Mouse (Mus musculus): ENCODE measurements at regions not wholly inside any gene's neighbourhood (a gene's known extent, or its start where the extent isn't known, plus 50 kb on each side); places are given as distances from the start of the nearest gene placed in this dataset.

DNA sequence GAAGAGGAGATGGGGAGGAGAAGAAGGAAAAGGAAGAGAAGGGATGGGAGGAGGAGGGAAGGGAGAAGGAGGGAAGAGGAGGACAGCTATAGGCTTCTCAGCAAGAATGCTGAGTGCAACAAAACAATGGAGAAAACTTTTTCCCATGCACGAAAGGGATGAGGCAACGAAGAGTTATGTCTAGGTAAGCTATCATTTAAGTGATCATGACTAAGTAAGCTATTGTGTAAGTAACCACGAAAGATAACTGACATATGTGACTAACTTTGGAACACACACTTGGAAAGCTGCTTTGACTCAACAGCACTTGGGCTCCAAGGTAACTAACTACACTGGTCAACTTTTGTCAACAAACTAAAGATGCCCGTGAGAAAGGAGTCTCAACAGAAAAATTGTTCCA lies 50.9 kb upstream of the Fstl1 start:
- WGBS = 83% methylated on average over 4 of the region's 4 CpGs
- ATAC-seq (ENCODE audit: insufficient read depth, low FRiP score) = no peak
- no peaks in the 10 kb centered on the region for H3K36me3 ChIP-seq (ENCODE audit: control insufficient read depth, insufficient read depth, low read length)

DNA sequence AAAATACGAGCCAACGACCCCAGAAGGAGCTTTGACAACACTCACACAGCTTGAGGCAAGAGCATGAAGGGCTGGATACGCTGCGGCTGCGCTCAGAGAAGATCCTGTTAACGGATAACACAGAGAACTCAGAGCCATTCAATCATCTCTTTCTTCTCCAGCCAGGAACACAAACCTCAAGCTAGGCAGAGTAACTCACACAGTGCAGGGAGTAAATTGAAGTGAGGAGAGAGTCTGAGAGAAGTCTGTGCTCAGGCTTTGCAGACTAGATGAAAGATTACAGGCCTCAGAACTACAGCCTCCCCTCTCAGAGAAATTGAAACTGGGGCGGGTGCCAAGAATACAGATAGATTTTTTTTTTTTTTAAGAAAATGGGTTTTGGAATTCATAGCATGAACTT lies 60.9 kb upstream of the Ndufb4 start:
- no peak overlapping the region for H3K4me2 ChIP-seq (ENCODE audit: low read depth, low read length)
- 34% methylated on average over 7 of the region's 7 CpGs for WGBS
- H3K9ac ChIP-seq (ENCODE audit: low read length) = no peak overlapping the region
- H3K27ac ChIP-seq (ENCODE audit: low read length) = peak overlapping the region; percentile 64
- no peaks in the 10 kb centered on the region for H3K27me3 ChIP-seq (ENCODE audit: control insufficient read depth, insufficient read depth, low read length)
- no peak overlapping the region for H3K4me3 ChIP-seq (replicated peaks; ENCODE audit: low read length)
- ATAC-seq (ENCODE audit: insufficient read depth, low FRiP score) = peak; percentile 73; the same call in 1 of the 2 replicates
- no peaks in the 10 kb centered on the region for H3K36me3 ChIP-seq (ENCODE audit: control insufficient read depth, insufficient read depth, low read length)
- H3K4me1 ChIP-seq (ENCODE audit: control insufficient read depth, insufficient read depth, low read length) = peaks cover 3% of the 10 kb centered on the region; the same call in 1 of the 2 replicates
- H3K9me3 ChIP-seq (replicated peaks; ENCODE audit: control insufficient read depth, low read length) = no peaks in the 10 kb centered on the region

More for the DNA sequence above, 50.9 kb upstream of the Fstl1 start:
- Histone ChIP-seq H3K9me3 (replicated peaks; ENCODE audit: control insufficient read depth, low read length) (no peaks in the 10 kb centered on the region), H3K4me2 (ENCODE audit: low read depth, low read length) (no peak overlapping the region), H3K4me1 (ENCODE audit: control insufficient read depth, insufficient read depth, low read length) (no peaks in the 10 kb centered on the region), H3K27ac (ENCODE audit: low read length) (no peak overlapping the region), H3K9ac (ENCODE audit: low read length) (no peak overlapping the region), H3K27me3 (ENCODE audit: control insufficient read depth, insufficient read depth, low read length) (no peaks in the 10 kb centered on the region), H3K4me3 (replicated peaks; ENCODE audit: low read length) (no peak overlapping the region)

DNA sequence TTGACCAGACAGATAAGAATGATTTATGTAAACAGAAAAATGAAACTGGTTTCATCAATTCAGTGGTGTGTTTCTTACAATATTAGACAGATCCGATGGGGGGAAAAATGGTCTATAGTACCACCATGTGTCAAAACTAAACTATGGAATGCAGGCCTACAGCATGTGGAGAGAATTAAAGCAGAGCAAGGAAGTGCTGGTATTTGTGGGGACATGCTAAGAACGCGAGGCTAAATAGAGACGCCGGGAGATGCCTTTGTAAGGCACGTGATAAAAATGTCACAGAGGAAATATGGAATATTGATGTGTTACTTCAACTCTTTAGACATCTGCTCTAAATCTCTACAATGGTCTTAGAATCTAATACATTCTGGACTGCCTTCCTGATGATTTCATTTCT lies 60.0 kb upstream of the Ndufb4 start:
- ATAC-seq (ENCODE audit: insufficient read depth, low FRiP score) = no peak
- no peaks in the 10 kb centered on the region for H3K36me3 ChIP-seq (ENCODE audit: control insufficient read depth, insufficient read depth, low read length)
- H3K4me3 ChIP-seq (replicated peaks; ENCODE audit: low read length) = no peak overlapping the region
- WGBS = 53% methylated on average over 6 of the region's 6 CpGs
- H3K27ac ChIP-seq (ENCODE audit: low read length) = no peak overlapping the region
- no peak overlapping the region for H3K4me2 ChIP-seq (ENCODE audit: low read depth, low read length)
- H3K4me1 ChIP-seq (ENCODE audit: control insufficient read depth, insufficient read depth, low read length) = peaks cover 3% of the 10 kb centered on the region; the same call in 1 of the 2 replicates
- H3K27me3 ChIP-seq (ENCODE audit: control insufficient read depth, insufficient read depth, low read length) = no peaks in the 10 kb centered on the region
- H3K9me3 ChIP-seq (replicated peaks; ENCODE audit: control insufficient read depth, low read length) = no peaks in the 10 kb centered on the region
- no peak overlapping the region for H3K9ac ChIP-seq (ENCODE audit: low read length)

DNA sequence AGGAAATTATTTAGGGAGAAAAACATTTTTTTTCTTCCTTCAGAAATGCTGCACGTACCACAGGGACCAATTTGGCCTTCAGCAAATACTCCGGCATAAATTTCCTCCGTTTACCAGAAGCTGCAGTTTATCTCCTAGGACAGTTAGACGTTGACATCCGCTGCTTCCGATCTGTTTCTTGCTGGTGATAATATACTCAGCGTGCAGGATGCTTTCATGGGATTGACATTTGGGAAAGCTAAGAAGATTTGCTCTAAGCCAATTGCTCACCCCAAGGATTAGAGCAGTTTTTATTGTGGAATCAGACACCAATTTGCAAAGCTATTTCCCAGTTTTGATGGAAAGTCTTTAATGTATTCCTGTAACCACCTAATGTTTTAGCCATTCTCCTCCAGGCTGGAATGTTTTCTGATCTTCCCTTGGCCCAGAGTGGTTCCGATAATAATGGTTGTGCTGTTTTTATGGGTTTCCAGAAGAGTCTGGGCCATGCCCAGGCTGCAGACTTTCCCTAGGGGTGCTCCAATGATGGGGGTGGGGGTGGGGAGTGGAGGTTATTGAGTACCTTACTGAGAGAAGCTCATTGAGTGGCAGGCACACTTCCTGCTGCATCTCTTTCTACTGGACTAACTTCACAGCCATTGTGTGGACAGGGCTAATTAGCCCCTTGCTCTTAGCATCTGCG lies 52.1 kb upstream of the Ndufb4 start:
- Histone ChIP-seq H3K27me3 (ENCODE audit: control insufficient read depth, insufficient read depth, low read length) (no peaks in the 10 kb centered on the region), H3K4me1 (ENCODE audit: control insufficient read depth, insufficient read depth, low read length) (no peaks in the 10 kb centered on the region), H3K4me2 (ENCODE audit: low read depth, low read length) (no peak overlapping the region), H3K36me3 (ENCODE audit: control insufficient read depth, insufficient read depth, low read length) (no peaks in the 10 kb centered on the region), H3K4me3 (replicated peaks; ENCODE audit: low read length) (no peak overlapping the region), H3K9me3 (replicated peaks; ENCODE audit: control insufficient read depth, low read length) (no peaks in the 10 kb centered on the region), H3K27ac (ENCODE audit: low read length) (no peak overlapping the region), H3K9ac (ENCODE audit: low read length) (no peak overlapping the region)
- 68% methylated on average over 9 of the region's 9 CpGs for WGBS
- no peak for ATAC-seq (ENCODE audit: insufficient read depth, low FRiP score)

DNA sequence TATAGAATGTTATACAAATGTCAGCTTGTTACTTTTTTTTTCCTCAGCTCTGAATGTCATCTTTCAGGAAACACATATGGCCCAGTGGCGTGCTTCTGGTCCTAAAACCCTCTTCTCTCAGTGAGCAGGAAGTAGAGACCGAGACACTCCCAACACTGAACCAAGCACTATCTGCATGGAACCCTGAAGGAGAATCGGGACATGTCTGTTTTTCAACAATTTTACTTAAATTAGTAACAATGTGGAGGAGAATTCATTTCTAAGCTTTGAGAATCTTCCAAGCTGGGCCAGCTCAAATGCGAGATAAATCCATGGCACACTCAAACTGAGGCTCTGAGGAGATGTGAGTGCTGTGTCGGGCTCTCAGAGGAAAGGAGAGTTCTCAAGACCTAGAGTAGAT lies 51.0 kb upstream of the Ndufb4 start:
- Histone ChIP-seq H3K4me1 (ENCODE audit: control insufficient read depth, insufficient read depth, low read length) (no peaks in the 10 kb centered on the region), H3K27me3 (ENCODE audit: control insufficient read depth, insufficient read depth, low read length) (no peaks in the 10 kb centered on the region), H3K4me3 (replicated peaks; ENCODE audit: low read length) (no peak overlapping the region), H3K9ac (ENCODE audit: low read length) (no peak overlapping the region), H3K36me3 (ENCODE audit: control insufficient read depth, insufficient read depth, low read length) (no peaks in the 10 kb centered on the region), H3K4me2 (ENCODE audit: low read depth, low read length) (no peak overlapping the region), H3K27ac (ENCODE audit: low read length) (no peak overlapping the region), H3K9me3 (replicated peaks; ENCODE audit: control insufficient read depth, low read length) (no peaks in the 10 kb centered on the region)
- ATAC-seq (ENCODE audit: insufficient read depth, low FRiP score) = no peak
- whole genome bisulfite sequencing = 77% methylated on average over 5 of the region's 5 CpGs

DNA sequence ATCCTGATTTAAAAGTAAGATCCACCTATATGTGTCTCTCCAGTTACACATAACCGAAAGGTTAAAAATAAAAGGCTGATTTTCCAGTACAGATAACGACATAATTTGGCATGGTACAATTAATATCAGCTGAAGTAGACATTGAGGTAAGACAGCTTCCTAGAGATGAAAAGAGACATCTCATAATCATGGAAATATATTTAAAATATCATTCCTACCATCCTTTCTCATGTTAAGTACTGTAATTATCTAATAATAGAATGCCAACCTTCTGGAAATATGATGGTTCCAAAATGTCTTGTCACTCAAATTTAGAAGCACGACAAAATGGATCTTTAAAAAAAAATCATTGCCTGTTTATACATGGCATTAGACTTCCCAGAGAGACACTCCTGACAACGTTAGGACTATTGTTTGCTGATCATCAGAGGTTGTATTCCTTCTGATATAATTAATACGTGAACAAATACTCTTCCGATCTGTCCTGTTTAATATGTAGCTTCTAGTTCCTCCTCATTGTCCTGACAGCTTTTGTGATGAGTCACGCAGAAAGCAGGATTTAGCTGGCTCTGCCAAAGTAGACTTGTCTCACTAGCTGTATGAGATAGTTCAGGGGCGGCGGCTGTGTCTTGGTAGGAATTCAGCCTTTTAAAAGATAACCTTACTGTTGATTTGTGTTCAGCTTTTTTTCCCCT lies 50.4 kb upstream of the Ndufb4 start:
- Histone ChIP-seq H3K27ac (ENCODE audit: low read length) (no peak overlapping the region), H3K27me3 (ENCODE audit: control insufficient read depth, insufficient read depth, low read length) (no peaks in the 10 kb centered on the region), H3K4me2 (ENCODE audit: low read depth, low read length) (no peak overlapping the region), H3K4me1 (ENCODE audit: control insufficient read depth, insufficient read depth, low read length) (no peaks in the 10 kb centered on the region), H3K9me3 (replicated peaks; ENCODE audit: control insufficient read depth, low read length) (no peaks in the 10 kb centered on the region), H3K9ac (ENCODE audit: low read length) (no peak overlapping the region), H3K4me3 (replicated peaks; ENCODE audit: low read length) (no peak overlapping the region), H3K36me3 (ENCODE audit: control insufficient read depth, insufficient read depth, low read length) (no peaks in the 10 kb centered on the region)
- no peak for ATAC-seq (ENCODE audit: insufficient read depth, low FRiP score)
- 61% methylated on average over 9 of the region's 9 CpGs for WGBS

All from stomach, embryonic 16.5 days (tissue).